Comparison of ENCODE assay signal across 17 mouse cellular contexts in the genomic region with DNA sequence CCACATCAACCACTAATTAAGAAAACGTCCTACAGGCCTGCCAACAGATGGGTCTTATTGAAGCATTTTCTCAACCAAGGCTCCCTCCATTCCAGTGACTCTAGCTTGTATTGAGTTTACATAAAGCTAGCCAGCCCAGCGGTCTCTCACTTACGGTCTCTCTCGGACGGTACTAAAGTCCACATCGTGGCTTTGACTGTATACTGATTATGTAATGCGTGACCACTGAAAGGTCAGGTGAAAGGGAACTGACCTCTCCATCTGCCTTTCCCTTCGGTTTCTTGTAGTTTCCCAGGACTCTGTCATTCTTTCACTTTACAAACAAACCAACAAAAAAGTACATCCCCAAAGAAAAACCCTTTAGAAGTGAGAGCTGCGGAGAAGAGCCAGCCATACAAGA.
DNase-seq lines count a peak whose midpoint lies in the region; ATAC-seq and TF ChIP-seq lines count a peak whose summit lies in the region.
"Had no signal": no experiment of that assay in that cellular context is flagged by ENCODE, and none has a peak within 500 bp of the region (broad histone marks: within the 10 kb centered on the region; RNA-seq: fewer than 3 reads in every experiment).

No protein-coding gene starts in this region.

- no peak overlapping the region for H3K9ac ChIP-seq in kidney, embryonic 14.5 days (ENCODE audit: low read depth, low read length)
- no peak overlapping the region for H3K9ac ChIP-seq in midbrain, embryonic 13.5 days (replicated peaks)
- no peak overlapping the region for H3K9ac ChIP-seq in midbrain, embryonic 16.5 days (ENCODE audit: low read depth, low read length)
- no peak overlapping the region for H3K9ac ChIP-seq in liver, embryonic 14.5 days (replicated peaks)
- H3K9ac ChIP-seq: embryonic facial prominence, embryonic 12.5 days; forebrain, postnatal 0 days; hindbrain, embryonic 14.5 days; intestine, embryonic 15.5 days; limb, embryonic 13.5 days had no signal

- no peak overlapping the region for H3K27ac ChIP-seq in kidney, embryonic 14.5 days (ENCODE audit: low read depth, low read length)
- H3K27ac ChIP-seq in midbrain, embryonic 13.5 days = no peak overlapping the region
- H3K27ac ChIP-seq in midbrain, embryonic 16.5 days (ENCODE audit: low read length) = no peak overlapping the region
- H3K27ac ChIP-seq in liver, embryonic 14.5 days = peak overlapping the region; percentile 47; the same call in 1 of the 2 replicates
- H3K27ac ChIP-seq: embryonic facial prominence, embryonic 12.5 days; hindbrain, embryonic 14.5 days; intestine, embryonic 15.5 days; limb, embryonic 13.5 days had no signal

- H3K4me2 ChIP-seq in kidney, embryonic 14.5 days (replicated peaks; ENCODE audit: low read depth, low read length) = no peak overlapping the region
- no peak overlapping the region for H3K4me2 ChIP-seq in midbrain, embryonic 13.5 days (replicated peaks)
- H3K4me2 ChIP-seq in midbrain, embryonic 16.5 days (ENCODE audit: low read length) = no peak overlapping the region
- H3K4me2 ChIP-seq in liver, embryonic 14.5 days (ENCODE audit: low read depth) = peak overlapping the region; percentile 8; the same call in 1 of the 2 replicates
- H3K4me2 ChIP-seq: embryonic facial prominence, embryonic 12.5 days; hindbrain, embryonic 14.5 days; intestine, embryonic 15.5 days; limb, embryonic 13.5 days had no signal

- ATAC-seq in kidney, embryonic 14.5 days (ENCODE audit: low FRiP score, low TSS enrichment) = no peak
- ATAC-seq in midbrain, embryonic 13.5 days = 0 out of 2 replicates have a peak, but pooled peaks have one; percentile 27
- ATAC-seq in midbrain, embryonic 16.5 days = no peak
- ATAC-seq in liver, embryonic 14.5 days (ENCODE audit: insufficient read depth) = peak; percentile 77
- ATAC-seq: intestine, embryonic 15.5 days had no signal

- H3K9me3 ChIP-seq in kidney, embryonic 14.5 days (ENCODE audit: control insufficient read depth, low read length) = no peaks in the 10 kb centered on the region
- H3K9me3 ChIP-seq in midbrain, embryonic 13.5 days = no peaks in the 10 kb centered on the region
- H3K9me3 ChIP-seq in midbrain, embryonic 16.5 days (replicated peaks; ENCODE audit: control insufficient read depth, low read length, poor library complexity, severe bottlenecking) = no peaks in the 10 kb centered on the region
- no peaks in the 10 kb centered on the region for H3K9me3 ChIP-seq in liver, embryonic 14.5 days (ENCODE audit: control insufficient read depth, low read length)
- H3K9me3 ChIP-seq: embryonic facial prominence, embryonic 12.5 days; intestine, embryonic 15.5 days; limb, embryonic 13.5 days had no signal

- H3K4me3 ChIP-seq in kidney, embryonic 14.5 days (ENCODE audit: low read length) = no peak overlapping the region
- no peak overlapping the region for H3K4me3 ChIP-seq in midbrain, embryonic 13.5 days (replicated peaks)
- no peak overlapping the region for H3K4me3 ChIP-seq in midbrain, embryonic 16.5 days (ENCODE audit: low read depth, low read length)
- H3K4me3 ChIP-seq in liver, embryonic 14.5 days (ENCODE audit: insufficient read depth in 1 of 2, low read depth in 2 of 2, low read length in 2 of 2) = peak overlapping the region in 1 of 2 experiments; percentile 26; a peak in 2 of 4 replicates
- H3K4me3 ChIP-seq: embryonic facial prominence, embryonic 12.5 days; intestine, embryonic 15.5 days; limb, embryonic 13.5 days had no signal

- H3K4me1 ChIP-seq in kidney, embryonic 14.5 days (ENCODE audit: control insufficient read depth, insufficient read depth, low read length) = no peaks in the 10 kb centered on the region
- no peaks in the 10 kb centered on the region for H3K4me1 ChIP-seq in midbrain, embryonic 13.5 days (replicated peaks)
- no peaks in the 10 kb centered on the region for H3K4me1 ChIP-seq in midbrain, embryonic 16.5 days (ENCODE audit: control insufficient read depth, insufficient read depth, low read length)
- H3K4me1 ChIP-seq in liver, embryonic 14.5 days (replicated peaks; ENCODE audit: control insufficient read depth in 2 of 2, insufficient read depth in 2 of 2, low read length in 1 of 2) = peaks cover 0 to 1% of the 10 kb centered on the region in 2 experiments; a peak in 1 of 4 replicates
- H3K4me1 ChIP-seq: embryonic facial prominence, embryonic 12.5 days; intestine, embryonic 15.5 days; limb, embryonic 13.5 days had no signal

- no peaks in the 10 kb centered on the region for H3K27me3 ChIP-seq in kidney, embryonic 14.5 days (ENCODE audit: control insufficient read depth, insufficient read depth, low read length)
- H3K27me3 ChIP-seq in midbrain, embryonic 13.5 days = peaks cover 3% of the 10 kb centered on the region; the same call in 1 of the 2 replicates
- no peaks in the 10 kb centered on the region for H3K27me3 ChIP-seq in midbrain, embryonic 16.5 days (ENCODE audit: control insufficient read depth, insufficient read depth, low read depth, low read length)
- H3K27me3 ChIP-seq in liver, embryonic 14.5 days (ENCODE audit: control insufficient read depth, insufficient read depth, low read length) = no peaks in the 10 kb centered on the region
- H3K27me3 ChIP-seq: embryonic facial prominence, embryonic 12.5 days; intestine, embryonic 15.5 days; limb, embryonic 13.5 days had no signal

- peak; percentile 22 to 67 for DNase-seq in kidney, adult 8-10 months
- DNase-seq in liver, embryonic 14.5 days (ENCODE audit: low read depth in 3 of 3, low spot score in 3 of 3) = peak; percentile 20 to 32 (median 26)
- DNase-seq in urinary bladder, postnatal 4 days (ENCODE audit: low spot score in 2 of 2) = no peak
- no peak for DNase-seq in heart, postnatal 4 days
- DNase-seq: adrenal gland, postnatal 25 days; cerebellum, adult 2 months; forebrain, postnatal 0 days; heart, postnatal 14 days; midbrain, embryonic 14.5 days; right cerebral cortex, adult 18-20 months had no signal

- no peaks in the 10 kb centered on the region for H3K36me3 ChIP-seq in kidney, embryonic 14.5 days (ENCODE audit: control insufficient read depth, insufficient read depth, low read length)
- H3K36me3 ChIP-seq in midbrain, embryonic 13.5 days = no peaks in the 10 kb centered on the region
- H3K36me3 ChIP-seq in midbrain, embryonic 16.5 days (ENCODE audit: control insufficient read depth, insufficient read depth, low read length) = no peaks in the 10 kb centered on the region
- no peaks in the 10 kb centered on the region for H3K36me3 ChIP-seq in liver, embryonic 14.5 days (replicated peaks; ENCODE audit: control insufficient read depth, insufficient read depth, low read depth)
- H3K36me3 ChIP-seq: embryonic facial prominence, embryonic 12.5 days; intestine, embryonic 15.5 days; limb, embryonic 13.5 days had no signal

- TF ChIP-seq CTCF in liver, embryonic 14.5 days (IDR thresholded peaks at IDR 0.05; ENCODE audit: low read depth) = no peak

- TF ChIP-seq EP300 in liver, embryonic 14.5 days (IDR thresholded peaks at IDR 0.05; ENCODE audit: low read depth) = no peak

- 60% methylated on average over 9 of the region's 9 CpGs for whole genome bisulfite sequencing in kidney, embryonic 14.5 days
- 67% methylated on average over 9 of the region's 9 CpGs for WGBS in midbrain, embryonic 13.5 days
- WGBS in midbrain, embryonic 16.5 days = 70% methylated on average over 9 of the region's 9 CpGs
- 47% methylated on average over 9 of the region's 9 CpGs for WGBS in liver, embryonic 14.5 days (ENCODE audit: insufficient replicate concordance)

Comparison
In these comparisons a context has a peak if more than half of its experiments do, and no peak if none do; other contexts are left out.
1. ATAC-seq: peak in midbrain, embryonic 13.5 days (single experiment) and liver, embryonic 14.5 days (single experiment); none in kidney, embryonic 14.5 days (single experiment) and midbrain, embryonic 16.5 days (single experiment).
2. DNase-seq: peak in kidney, adult 8-10 months (2 of 2) and liver, embryonic 14.5 days (3 of 3); none in urinary bladder, postnatal 4 days (0 of 2) and heart, postnatal 4 days (single experiment).